Mouse (Mus musculus) limb, embryonic 10.5 days (tissue): Measurements from ENCODE around the gene Cxadr. TPM values are rescaled to one million over a fixed set of nuclear protein-coding genes. Genes with fewer than 3 reads are reported as not detected.

ENCODE experiments used
- DNase-seq: peaks from one replicate; pipeline ENCODE4 v3.0.0-alpha.2; 2017; ENCODE audit warnings: low spot score
- H3K27ac ChIP-seq: fragments of 300-500 bp; sonication (generic); 2 replicates; pipeline ENCODE4 v1.5.1; 2016; ENCODE audit warnings: mild to moderate bottlenecking
- H3K27me3 ChIP-seq: fragments of 300-500 bp; sonication (generic); 2 replicates; pipeline ENCODE4 v1.6.1; 2016; ENCODE audit warnings: low read depth, mild to moderate bottlenecking; ENCODE audit not compliant: poor library complexity, severe bottlenecking
- H3K36me3 ChIP-seq: fragments of 300-500 bp; sonication (generic); 2 replicates; pipeline ENCODE4 v1.6.1; 2016; ENCODE audit warnings: mild to moderate bottlenecking, moderate library complexity
- H3K4me1 ChIP-seq: fragments of 300-500 bp; sonication (generic); 2 replicates; pipeline ENCODE4 v1.6.1; 2016
- H3K4me3 ChIP-seq: fragments of 300-500 bp; sonication (generic); 2 replicates; pipeline ENCODE4 v1.5.1; 2016; ENCODE audit warnings: mild to moderate bottlenecking, moderate library complexity
- H3K9me3 ChIP-seq: fragments of 300-500 bp; sonication (generic); replicated peaks from 2 replicates; pipeline ENCODE4 v1.6.1; 2016; ENCODE audit warnings: mild to moderate bottlenecking
- WGBS: fragments of 180-500 bp; shearing (Covaris S2); methylation state at CpG from one replicate; pipeline ENCODE4 v1.1.7; 2016; 5-methylcytosine and 5-hydroxymethylcytosine counted together
- polyA plus RNA-seq: library from polyadenylated mRNA; unstranded; fragments of >200 nt; fragmentation: Nextera tagmentation; extraction: Ambion mirVana; gene quantifications from 2 replicates; pipeline ENCODE4 v1.2.1, GENCODE M21; 2016

Gene Cxadr
- polyA plus RNA-seq, 1 experiment from 2014 or later, result 29.4 TPM

GRCm38 (mm10) chr16:78389122-78389521 is 87.8 kb downstream of the Cxadr start:
- no peak for DNase-seq
- H3K4me1 ChIP-seq, result no peaks in the 10 kb centered on the region; the same call in 1 of the 2 replicates
- H3K4me3 ChIP-seq, result no peak overlapping the region
- no peaks in the 10 kb centered on the region for H3K36me3 ChIP-seq
- H3K27me3 ChIP-seq, result no peaks in the 10 kb centered on the region
- no peaks in the 10 kb centered on the region for H3K9me3 ChIP-seq
- WGBS, result 77% methylated on average over 4 of the region's 4 CpGs
- no peak overlapping the region for H3K27ac ChIP-seq

- DNase-seq, result no peak
- no peaks in the 10 kb centered on the region; the same call in 1 of the 2 replicates for H3K4me1 ChIP-seq
- H3K4me3 ChIP-seq, result no peak overlapping the region
- H3K27me3 ChIP-seq, result no peaks in the 10 kb centered on the region
- no peak overlapping the region for H3K27ac ChIP-seq
- H3K36me3 ChIP-seq, result no peaks in the 10 kb centered on the region
- H3K9me3 ChIP-seq, result no peaks in the 10 kb centered on the region
- 90% methylated on average over 3 of the region's 3 CpGs for WGBS
These were observed 88.7 kb downstream of the Cxadr start for GRCm38 (mm10) chr16:78389986-78390385.

- Histone ChIP-seq H3K4me3 (no peak overlapping the region), H3K4me1 (no peaks in the 10 kb centered on the region; the same call in 1 of the 2 replicates), H3K9me3 (no peaks in the 10 kb centered on the region), H3K27me3 (no peaks in the 10 kb centered on the region), H3K36me3 (no peaks in the 10 kb centered on the region), H3K27ac (no peak overlapping the region)
- no peak for DNase-seq
- 76% methylated on average over 2 of the region's 2 CpGs for WGBS
These were observed 90.1 kb downstream of the Cxadr start for GRCm38 (mm10) chr16:78391354-78391753.

GRCm38 (mm10) chr16:78398734-78399133 is 97.4 kb downstream of the Cxadr start:
- H3K27ac ChIP-seq, result no peak overlapping the region
- H3K4me1 ChIP-seq, result no peaks in the 10 kb centered on the region
- WGBS, result 95% methylated on average over 6 of the region's 6 CpGs
- no peaks in the 10 kb centered on the region for H3K36me3 ChIP-seq
- no peaks in the 10 kb centered on the region for H3K9me3 ChIP-seq
- H3K27me3 ChIP-seq, result no peaks in the 10 kb centered on the region
- no peak for DNase-seq
- H3K4me3 ChIP-seq, result no peak overlapping the region

- Histone ChIP-seq H3K27ac (no peak overlapping the region), H3K27me3 (no peaks in the 10 kb centered on the region), H3K36me3 (no peaks in the 10 kb centered on the region), H3K4me1 (no peaks in the 10 kb centered on the region), H3K9me3 (no peaks in the 10 kb centered on the region), H3K4me3 (no peak overlapping the region)
- DNase-seq, result no peak
- 89% methylated on average over 3 of the region's 3 CpGs for WGBS
These were observed 98.1 kb downstream of the Cxadr start for GRCm38 (mm10) chr16:78399423-78399822.

- H3K4me1 ChIP-seq, result no peaks in the 10 kb centered on the region
- no peaks in the 10 kb centered on the region for H3K36me3 ChIP-seq
- no peak for DNase-seq
- no peak overlapping the region for H3K4me3 ChIP-seq
- H3K27ac ChIP-seq, result no peak overlapping the region
- H3K27me3 ChIP-seq, result no peaks in the 10 kb centered on the region
- no peaks in the 10 kb centered on the region for H3K9me3 ChIP-seq
- 57% methylated on average over 2 of the region's 2 CpGs for whole genome bisulfite sequencing
These were observed 101.0 kb downstream of the Cxadr start for GRCm38 (mm10) chr16:78402316-78402715.

GRCm38 (mm10) chr16:78406657-78407056 is 105.4 kb downstream of the Cxadr start:
- H3K9me3 ChIP-seq, result no peaks in the 10 kb centered on the region
- no peak overlapping the region for H3K4me3 ChIP-seq
- no peak overlapping the region for H3K27ac ChIP-seq
- DNase-seq, result no peak
- H3K4me1 ChIP-seq, result no peaks in the 10 kb centered on the region
- H3K36me3 ChIP-seq, result no peaks in the 10 kb centered on the region
- no peaks in the 10 kb centered on the region for H3K27me3 ChIP-seq
- 87% methylated on average over 2 of the region's 2 CpGs for WGBS

GRCm38 (mm10) chr16:78407855-78408254 is 106.6 kb downstream of the Cxadr start:
- no peak for DNase-seq
- no peaks in the 10 kb centered on the region for H3K27me3 ChIP-seq
- no peaks in the 10 kb centered on the region for H3K9me3 ChIP-seq
- no peaks in the 10 kb centered on the region for H3K4me1 ChIP-seq
- WGBS, result 91% methylated on average over 6 of the region's 6 CpGs
- no peak overlapping the region for H3K4me3 ChIP-seq
- H3K27ac ChIP-seq, result no peak overlapping the region
- no peaks in the 10 kb centered on the region for H3K36me3 ChIP-seq

Other genes starting within 250 kb of the Cxadr start
- gene Btg3, start 75.7 kb downstream of the Cxadr start, polyA plus RNA-seq, result 28.1 and 31.7 TPM in 2 replicates